Mouse (Mus musculus): Measurements from ENCODE around the gene Rhox2h. TPM values are rescaled to one million over a fixed set of nuclear protein-coding genes. Genes with fewer than 3 reads are reported as not detected.

Gene Rhox2h
- polyA plus RNA-seq, 1 experiment from 2014 or later = not detected

Other genes with a start within 250 kb of the Rhox2h start
- gene Rhox4b, start 240.8 kb downstream of the Rhox2h start, polyA plus RNA-seq (2014; fragmentation: Nextera tagmentation; extraction: Ambion mirVana) = not detected in 2 replicates
- not detected in 2 replicates for gene Rhox2c, start 219.6 kb downstream of the Rhox2h start, polyA plus RNA-seq (2014; fragmentation: Nextera tagmentation; extraction: Ambion mirVana)
- gene Rhox3c, start 214.7 kb downstream of the Rhox2h start, polyA plus RNA-seq (2014; fragmentation: Nextera tagmentation; extraction: Ambion mirVana) = not detected in 2 replicates
- gene Rhox4c, start 192.9 kb downstream of the Rhox2h start, polyA plus RNA-seq (2014; fragmentation: Nextera tagmentation; extraction: Ambion mirVana) = not detected in 2 replicates
- not detected in 2 replicates for gene Rhox2d, start 179.8 kb downstream of the Rhox2h start, polyA plus RNA-seq (2014; fragmentation: Nextera tagmentation; extraction: Ambion mirVana)
- gene Rhox4d, start 158.9 kb downstream of the Rhox2h start, polyA plus RNA-seq (2014; fragmentation: Nextera tagmentation; extraction: Ambion mirVana) = 0.13 TPM in 1 of 2 replicates, not detected in the other
- gene Rhox2e, start 142.8 kb downstream of the Rhox2h start, polyA plus RNA-seq (2014; fragmentation: Nextera tagmentation; extraction: Ambion mirVana) = not detected in 2 replicates
- gene Rhox3e, start 131.3 kb downstream of the Rhox2h start, polyA plus RNA-seq (2014; fragmentation: Nextera tagmentation; extraction: Ambion mirVana) = not detected in 2 replicates
- not detected in 2 replicates for gene Rhox4e, start 115.9 kb downstream of the Rhox2h start, polyA plus RNA-seq (2014; fragmentation: Nextera tagmentation; extraction: Ambion mirVana)
- 0.23 TPM in 1 of 2 replicates, not detected in the other for gene Rhox2f, start 101.9 kb downstream of the Rhox2h start, polyA plus RNA-seq (2014; fragmentation: Nextera tagmentation; extraction: Ambion mirVana)
- not detected in 2 replicates for gene Rhox3f, start 92.3 kb downstream of the Rhox2h start, polyA plus RNA-seq (2014; fragmentation: Nextera tagmentation; extraction: Ambion mirVana)
- not detected in 2 replicates for gene Rhox4f, start 65.6 kb downstream of the Rhox2h start, polyA plus RNA-seq (2014; fragmentation: Nextera tagmentation; extraction: Ambion mirVana)
- not detected in 2 replicates for gene Rhox3g, start 44.7 kb downstream of the Rhox2h start, polyA plus RNA-seq (2014; fragmentation: Nextera tagmentation; extraction: Ambion mirVana)
- not detected in 2 replicates for gene Rhox2g, start 29.8 kb downstream of the Rhox2h start, polyA plus RNA-seq (2014; fragmentation: Nextera tagmentation; extraction: Ambion mirVana)
- gene Rhox4g, start 21.9 kb downstream of the Rhox2h start, polyA plus RNA-seq (2014; fragmentation: Nextera tagmentation; extraction: Ambion mirVana) = not detected in 2 replicates
- not detected in 2 replicates for gene Rhox3h, start 4.5 kb downstream of the Rhox2h start, polyA plus RNA-seq (2014; fragmentation: Nextera tagmentation; extraction: Ambion mirVana)
- gene Rhox5, start 131.6 kb upstream of the Rhox2h start, polyA plus RNA-seq (2014; fragmentation: Nextera tagmentation; extraction: Ambion mirVana) = 3.9 and 4.0 TPM in 2 replicates
- not detected in 2 replicates for gene Rhox6, start 153.6 kb upstream of the Rhox2h start, polyA plus RNA-seq (2014; fragmentation: Nextera tagmentation; extraction: Ambion mirVana)
- not detected in 2 replicates for gene Rhox7a, start 158.4 kb upstream of the Rhox2h start, polyA plus RNA-seq (2014; fragmentation: Nextera tagmentation; extraction: Ambion mirVana)
- not detected in 2 replicates for gene Rhox8, start 205.7 kb upstream of the Rhox2h start, polyA plus RNA-seq (2014; fragmentation: Nextera tagmentation; extraction: Ambion mirVana)
- gene Rhox7b, start 224.0 kb upstream of the Rhox2h start, polyA plus RNA-seq (2014; fragmentation: Nextera tagmentation; extraction: Ambion mirVana) = not detected in 2 replicates
- not detected in 2 replicates for gene Rhox9, start 228.5 kb upstream of the Rhox2h start, polyA plus RNA-seq (2014; fragmentation: Nextera tagmentation; extraction: Ambion mirVana)

All from intestine, embryonic 14.5 days (tissue).